Mouse (Mus musculus): ENCODE results near the gene Rab27a. TPM values are rescaled to one million over a fixed set of nuclear protein-coding genes. Genes with fewer than 3 reads are reported as not detected.
"Not testable (repeated sequence)": the region's sequence is repeated elsewhere in the genome, so short reads cannot be mapped to it uniquely, and the experiment has no call there.

The Rab27a gene
- total RNA-seq, 2 experiments from 2014 or later = 4.2 to 4.7 TPM

DNA sequence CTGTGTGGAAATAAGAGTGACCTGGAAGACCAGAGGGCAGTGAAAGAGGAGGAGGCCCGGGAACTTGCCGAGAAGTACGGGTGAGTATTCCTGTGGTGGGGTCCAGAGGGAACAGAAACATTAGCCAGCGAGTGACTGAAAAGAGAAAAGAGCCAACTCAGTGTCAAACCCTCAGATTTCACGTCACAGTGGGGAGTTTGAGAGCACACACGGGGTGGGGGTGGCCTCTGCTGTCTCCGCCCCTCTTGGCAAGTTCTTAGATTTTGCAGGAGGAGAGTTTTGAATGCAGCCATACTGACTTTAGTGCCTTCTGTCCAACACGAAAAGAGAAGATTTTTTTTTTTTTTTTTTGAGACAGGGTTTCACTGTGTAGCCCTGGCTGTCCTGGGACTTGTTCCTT is 42.5 kb downstream of the Rab27a start:
- intact Hi-C loops (cut with DNase I) = no loop called here
- no peak for DNase-seq (ENCODE audit: low spot score)

DNA sequence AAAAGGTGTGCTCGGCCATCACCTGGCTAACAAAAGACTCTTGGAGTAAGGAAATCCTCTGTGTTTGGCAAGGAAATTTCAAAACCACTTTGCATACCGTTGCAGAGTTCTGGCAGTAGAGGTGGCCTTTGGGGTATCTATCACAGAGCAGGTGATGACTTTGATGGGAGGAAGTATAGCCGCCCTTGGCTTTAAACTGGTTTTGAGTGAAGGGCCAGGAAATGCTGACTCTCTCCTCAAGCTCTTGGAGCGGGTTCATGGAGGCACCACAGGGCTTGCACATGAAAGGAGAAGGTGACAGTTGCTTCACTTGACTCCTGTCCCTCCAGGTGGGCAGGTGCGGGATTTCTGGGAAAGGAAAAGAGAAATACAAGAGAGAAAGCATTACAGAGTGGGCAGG is 42.9 kb downstream of the Rab27a start:
- no peak for DNase-seq (ENCODE audit: low spot score)
- intact Hi-C loops (cut with DNase I) = no loop called here

DNA sequence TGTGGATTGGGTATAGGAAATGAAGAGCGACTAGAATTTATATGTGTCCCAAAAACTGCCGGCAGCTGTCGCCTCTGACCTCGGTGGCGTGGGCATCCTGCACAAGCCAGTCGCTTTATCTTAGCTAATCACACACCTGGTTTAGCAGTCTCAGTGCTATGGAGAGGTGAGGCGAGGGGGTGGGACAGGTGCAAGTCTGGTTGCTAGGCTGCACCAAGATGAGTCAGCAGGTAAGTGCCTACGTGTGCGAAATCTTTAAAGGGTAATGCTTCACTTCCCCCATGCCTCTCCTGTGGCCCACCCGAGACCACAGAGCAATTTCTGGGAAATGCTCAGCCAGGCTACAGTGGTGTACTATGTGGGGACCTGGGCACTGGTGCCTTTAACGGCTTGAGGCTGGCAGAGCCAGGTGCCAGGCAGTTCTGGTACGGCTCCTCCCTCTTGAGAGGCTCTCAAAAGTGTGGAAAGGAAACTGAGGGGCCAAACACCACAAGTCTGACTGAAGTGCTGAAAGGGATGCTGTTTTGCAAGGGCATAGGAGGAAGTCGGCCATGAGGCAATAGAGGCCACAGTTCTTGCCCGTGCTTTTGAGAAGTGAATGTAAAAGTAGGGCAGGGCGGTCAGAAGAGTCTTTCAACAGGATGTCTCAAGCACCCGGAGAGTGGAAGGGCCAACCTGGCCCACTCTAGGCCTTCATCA is 44.7 kb downstream of the Rab27a start:
- intact Hi-C loops (cut with DNase I) = no loop called here
- no peak for DNase-seq (ENCODE audit: low spot score)

DNA sequence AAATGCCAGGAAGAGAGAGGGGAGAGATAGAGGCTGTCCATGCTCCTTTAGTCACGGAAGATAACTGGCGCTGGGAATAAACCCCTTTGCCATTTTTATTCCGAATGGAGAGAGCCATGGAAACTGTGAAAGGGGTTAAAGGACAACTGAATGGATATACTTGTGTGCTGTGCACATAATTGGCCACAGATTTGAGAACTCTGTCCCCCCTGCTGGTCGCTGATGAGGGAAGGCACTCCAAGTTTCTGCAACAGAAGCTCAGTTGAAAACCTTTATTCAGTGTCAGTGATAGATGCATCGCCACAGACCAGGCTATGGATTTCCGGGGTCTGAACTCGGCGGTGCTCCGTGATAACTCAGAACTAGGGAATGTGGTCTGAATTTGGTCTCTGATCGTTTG is 45.5 kb downstream of the Rab27a start:
- intact Hi-C loops (cut with DNase I) = loop anchor here (2.0 to 10.0 kb wide), 3 partner anchors 121 to 325 kb away; no protein-coding TSS in a partner anchor
- DNase-seq (ENCODE audit: low spot score) = no peak

DNA sequence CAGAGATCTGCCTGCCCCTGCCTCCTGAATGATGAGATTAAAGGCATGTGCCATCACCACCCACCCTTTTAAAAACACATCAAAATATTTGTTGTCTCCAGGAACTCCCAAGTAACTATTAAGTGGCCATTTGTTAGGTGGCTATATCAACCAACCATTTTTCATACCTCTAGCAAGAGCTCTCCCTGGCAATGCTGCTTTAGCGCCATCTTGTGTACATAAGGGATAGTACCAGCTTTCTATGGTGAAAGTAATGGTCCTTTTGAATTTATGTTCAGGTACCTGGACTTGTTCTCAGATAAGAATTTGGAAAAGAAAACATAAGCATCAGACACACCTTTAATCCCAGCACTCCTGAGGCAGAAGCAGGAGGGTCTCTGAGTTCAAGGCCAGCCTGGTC is 47.1 kb downstream of the Rab27a start:
- intact Hi-C loops (cut with DNase I) = loop anchor here (1.0 to 10.0 kb wide), 4 partner anchors 47 to 327 kb away; partner anchors contain the start of gene Rab27a
- DNase-seq (ENCODE audit: low spot score) = no peak

DNA sequence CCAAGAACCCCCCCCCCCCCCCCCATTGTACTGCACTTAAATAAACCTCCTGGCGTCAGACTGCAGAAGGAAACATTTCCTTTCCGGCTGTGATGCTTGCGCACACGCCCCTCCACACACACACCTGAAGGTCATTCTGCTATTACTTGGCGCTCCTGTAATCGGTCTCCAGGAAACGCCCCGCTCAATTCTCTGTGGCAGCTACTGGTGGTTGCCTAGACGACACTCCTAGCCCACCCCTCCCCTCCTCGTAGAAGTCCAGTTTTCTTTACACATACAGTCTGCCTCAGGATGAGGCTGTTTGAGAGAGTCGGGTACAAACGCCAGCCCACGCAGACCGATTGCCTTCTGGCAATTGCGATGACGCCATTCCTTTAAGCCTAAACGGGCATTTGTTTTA is 49.9 kb downstream of the Rab27a start:
- no peak for DNase-seq (ENCODE audit: low spot score)
- intact Hi-C loops (cut with DNase I) = loop anchor here (10.0 kb wide), 2 partner anchors 210 to 330 kb away; no protein-coding TSS in a partner anchor

DNA sequence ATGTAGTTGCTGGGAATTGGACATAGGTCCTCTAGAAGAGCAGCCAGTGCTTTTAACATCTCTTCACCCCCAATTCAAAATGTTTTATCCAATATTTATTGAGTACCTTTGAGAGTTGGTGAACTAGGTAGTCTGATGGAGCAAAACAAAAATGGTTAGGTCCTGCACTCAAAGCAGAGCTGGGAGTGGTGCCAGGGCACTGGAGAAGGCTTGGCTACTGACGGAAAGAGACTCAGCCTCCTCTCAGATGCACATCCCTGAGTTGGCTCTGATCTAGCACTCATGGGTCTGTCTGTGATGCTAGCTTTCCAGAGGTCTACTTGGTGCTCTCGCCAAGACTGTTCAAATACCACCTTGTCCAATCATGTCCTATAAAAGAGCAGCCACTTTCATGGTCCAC is 53.2 kb downstream of the Rab27a start:
- intact Hi-C loops (cut with DNase I) = loop anchor here (10.0 kb wide), 2 partner anchors 213 to 333 kb away; no protein-coding TSS in a partner anchor
- no peak for DNase-seq (ENCODE audit: low spot score)

DNA sequence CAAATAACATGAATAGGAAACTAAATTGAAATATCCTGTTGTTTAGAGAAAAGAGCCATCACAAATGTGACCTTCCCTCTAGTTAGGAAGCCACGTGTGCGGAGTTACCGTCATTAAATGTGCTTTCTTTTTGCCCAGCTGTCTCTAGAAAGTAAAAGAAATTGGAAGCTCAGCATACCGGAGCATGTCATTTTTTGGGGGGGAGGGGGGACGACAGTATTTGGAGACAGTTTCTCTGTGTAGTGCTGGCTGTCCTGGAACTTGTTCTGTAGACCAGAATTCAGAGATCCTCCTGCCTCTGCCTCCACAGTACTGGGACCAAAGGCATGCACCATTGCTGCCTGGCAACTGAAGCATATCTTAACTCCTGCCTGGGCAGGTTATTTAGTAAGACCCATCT is 56.9 kb downstream of the Rab27a start, which contains the start of gene Khdc3:
Gene Khdc3 (plus strand): TSS at position 301 of the 400 bp plus-strand sequence.
- DNase-seq (ENCODE audit: low spot score) = no peak
- intact Hi-C loops (cut with DNase I) = no loop called here

DNA sequence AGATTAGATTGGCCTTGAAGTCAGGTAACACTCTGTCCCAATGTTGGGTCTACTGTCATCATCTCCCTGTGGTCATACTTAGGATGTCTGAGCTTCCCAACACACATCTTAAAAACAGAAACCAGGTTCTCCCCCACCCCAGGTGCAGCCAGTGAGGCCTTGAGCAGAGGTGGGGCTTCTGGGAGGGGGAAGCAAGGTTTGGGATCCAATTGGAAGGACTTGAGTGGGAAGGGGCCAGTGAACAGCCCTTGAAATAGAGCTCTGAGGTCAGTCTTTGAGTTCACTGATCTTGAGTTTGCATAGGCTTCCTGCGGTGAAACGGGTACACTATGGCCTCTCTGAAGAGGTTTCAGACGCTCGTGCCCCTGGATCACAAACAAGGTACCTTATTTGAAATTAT is 57.5 kb downstream of the Rab27a start, which contains the start of gene Gm20509:
Gene Gm20509 (plus strand): TSS at position 290 of the 400 bp plus-strand sequence.
- intact Hi-C loops (cut with DNase I) = no loop called here
- DNase-seq (ENCODE audit: low spot score) = no peak

DNA sequence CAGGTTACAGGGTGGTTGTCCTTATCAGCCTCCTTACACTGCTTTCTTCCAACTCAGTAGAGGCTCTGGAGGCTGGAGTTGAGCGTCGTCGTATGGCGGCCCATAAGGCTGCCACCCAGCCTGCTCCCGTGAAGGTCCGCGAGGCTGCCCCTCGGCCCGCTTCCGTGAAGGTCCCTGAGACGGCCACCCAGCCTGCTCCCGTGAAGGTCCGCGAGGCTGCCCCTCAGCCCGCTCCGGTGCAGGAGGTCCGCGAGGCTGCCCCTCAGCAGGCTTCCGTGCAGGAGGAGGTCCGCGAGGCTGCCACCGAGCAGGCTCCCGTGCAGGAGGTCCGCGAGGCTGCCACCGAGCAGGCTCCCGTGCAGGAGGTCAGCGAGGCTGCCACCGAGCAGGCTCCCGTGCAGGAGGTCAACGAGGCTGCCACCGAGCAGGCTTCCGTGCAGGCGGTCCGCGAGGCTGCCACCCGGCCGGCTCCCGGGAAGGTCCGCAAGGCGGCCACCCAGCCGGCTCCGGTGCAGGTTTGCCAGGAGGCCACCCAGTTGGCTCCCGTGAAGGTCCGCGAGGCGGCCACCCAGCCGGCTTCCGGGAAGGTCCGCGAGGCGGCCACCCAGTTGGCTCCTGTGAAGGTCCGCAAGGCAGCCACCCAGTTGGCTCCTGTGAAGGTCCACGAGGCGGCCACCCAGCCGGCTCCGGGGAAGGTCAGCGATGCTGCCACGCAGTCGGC is 58.7 kb downstream of the Rab27a start:
- intact Hi-C loops (cut with DNase I) = no loop called here
- peak; percentile 19 for DNase-seq (ENCODE audit: low spot score)

DNA sequence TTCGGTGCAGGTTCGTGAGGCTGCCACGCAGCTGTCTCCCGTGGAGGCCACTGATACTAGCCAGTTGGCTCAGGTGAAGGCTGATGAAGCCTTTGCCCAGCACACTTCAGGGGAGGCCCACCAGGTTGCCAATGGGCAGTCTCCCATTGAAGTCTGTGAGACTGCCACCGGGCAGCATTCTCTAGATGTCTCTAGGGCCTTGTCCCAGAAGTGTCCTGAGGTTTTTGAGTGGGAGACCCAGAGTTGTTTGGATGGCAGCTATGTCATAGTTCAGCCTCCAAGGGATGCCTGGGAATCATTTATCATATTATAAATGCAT is 59.2 kb downstream of the Rab27a start:
- intact Hi-C loops (cut with DNase I) = no loop called here
- no peak for DNase-seq (ENCODE audit: low spot score)

DNA sequence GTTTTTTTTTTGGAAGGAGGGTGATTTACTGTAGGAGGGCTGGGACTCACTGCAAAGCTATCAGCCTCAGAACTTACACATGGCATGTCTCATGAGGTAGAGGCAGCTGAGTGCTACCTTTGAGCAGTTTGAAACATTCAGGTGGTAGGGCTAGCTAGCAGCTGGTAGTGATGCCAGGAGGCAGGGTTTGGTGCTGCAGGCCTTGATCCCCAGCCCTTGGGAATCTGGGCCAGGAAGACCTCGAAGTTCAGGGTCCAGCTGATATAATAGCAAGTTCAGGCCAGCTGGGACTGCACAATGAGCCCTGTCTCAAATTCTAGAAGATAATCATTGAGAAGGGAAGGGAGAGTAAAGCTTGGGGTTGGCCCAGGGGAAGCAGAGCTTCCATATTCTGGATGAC is 60.5 kb downstream of the Rab27a start:
- no peak for DNase-seq (ENCODE audit: low spot score)
- intact Hi-C loops (cut with DNase I) = no loop called here

DNA sequence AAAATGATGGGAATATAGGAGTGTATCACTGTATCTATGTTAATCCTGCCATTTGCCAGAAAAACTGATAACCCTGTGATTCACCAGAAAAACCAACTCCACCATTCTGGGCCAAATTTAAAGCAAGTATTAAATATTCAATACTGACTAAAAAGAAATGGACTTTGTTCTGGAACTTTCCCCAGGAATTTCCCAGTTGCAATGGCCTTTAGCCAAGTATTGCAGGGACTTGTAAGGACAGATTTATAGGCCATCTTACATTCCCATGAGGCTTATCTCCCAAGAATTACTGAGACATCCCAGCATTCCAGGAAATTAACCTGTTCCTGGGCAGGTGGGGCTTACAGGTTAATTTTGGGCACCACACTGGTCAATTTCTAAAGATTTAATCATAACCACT is 61.1 kb downstream of the Rab27a start:
- intact Hi-C loops (cut with DNase I) = no loop called here
- DNase-seq (ENCODE audit: low spot score) = no peak

DNA sequence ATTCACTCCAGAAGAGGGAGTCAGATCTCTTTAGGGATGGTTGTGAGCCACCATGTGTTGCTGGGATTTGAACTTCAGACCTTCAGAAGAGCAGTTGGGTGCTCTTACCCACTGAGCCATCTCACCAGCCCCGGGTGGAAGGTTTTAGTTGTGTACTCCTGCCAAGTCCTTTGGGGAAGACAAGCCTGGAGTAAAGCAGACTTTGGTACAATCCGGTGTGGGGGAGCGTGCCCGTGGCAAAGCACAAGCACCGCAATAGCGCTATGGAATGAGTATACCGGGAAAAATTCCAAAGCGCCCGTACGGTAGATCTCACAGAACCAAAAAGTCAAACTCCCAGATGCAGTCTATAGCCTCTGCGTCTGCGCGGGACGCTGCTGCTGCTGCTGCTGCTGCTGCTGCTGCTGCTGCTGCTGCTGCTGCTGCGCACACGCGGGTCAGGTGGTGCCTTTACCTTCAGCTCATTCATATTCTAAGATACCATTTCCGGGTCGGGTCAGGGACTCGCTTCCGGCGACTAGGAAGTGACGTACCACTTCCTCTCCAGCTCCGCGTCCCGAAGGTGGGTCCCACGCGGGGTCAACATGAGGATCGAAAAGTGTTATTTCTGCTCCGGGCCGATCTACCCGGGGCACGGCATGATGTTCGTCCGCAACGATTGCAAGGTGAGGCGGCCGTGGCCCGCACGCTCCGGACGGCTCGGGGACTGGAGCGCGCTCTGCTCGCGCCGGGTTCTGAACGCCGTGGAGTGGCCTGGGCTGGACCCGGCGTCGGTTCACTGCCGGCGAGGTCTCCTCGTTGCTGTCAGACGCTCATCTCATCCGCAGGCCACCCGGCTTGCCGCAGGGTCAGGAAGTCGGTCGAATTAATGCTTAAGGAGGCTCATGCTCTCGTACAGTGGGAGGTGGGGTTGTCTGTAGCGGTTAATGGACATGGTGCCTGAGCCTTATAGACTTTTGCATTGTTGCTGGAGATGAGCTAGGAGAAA is 68.6 kb downstream of the Rab27a start, which contains the start of gene Rsl24d1:
Gene Rsl24d1 (plus strand): TSS at position 508 of the 988 bp plus-strand sequence.
- peak; percentile 60 for DNase-seq (ENCODE audit: low spot score)
- intact Hi-C loops (cut with DNase I) = no loop called here

DNA sequence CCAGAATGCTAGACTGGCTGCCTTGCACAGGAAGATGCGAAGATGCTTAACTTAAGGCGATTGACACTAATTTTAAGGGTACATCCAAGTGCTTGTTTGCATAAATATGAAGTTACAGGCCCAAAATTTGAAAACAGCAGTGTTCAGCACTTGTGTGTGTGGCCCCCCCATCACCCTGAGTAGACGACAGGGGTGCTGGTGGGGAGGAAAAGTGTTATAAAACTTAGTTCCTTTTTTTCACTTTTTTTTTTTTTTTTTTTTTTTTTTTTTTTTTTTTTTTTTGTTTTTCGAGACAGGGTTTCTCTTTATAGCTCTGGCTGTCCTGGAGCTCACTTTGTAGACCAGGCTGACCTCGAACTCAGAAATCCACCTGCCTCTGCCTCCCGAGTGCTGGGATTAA is 72.0 kb downstream of the Rab27a start:
- DNase-seq (ENCODE audit: low spot score); intact Hi-C loops (cut with DNase I): not testable (repeated sequence)

DNA sequence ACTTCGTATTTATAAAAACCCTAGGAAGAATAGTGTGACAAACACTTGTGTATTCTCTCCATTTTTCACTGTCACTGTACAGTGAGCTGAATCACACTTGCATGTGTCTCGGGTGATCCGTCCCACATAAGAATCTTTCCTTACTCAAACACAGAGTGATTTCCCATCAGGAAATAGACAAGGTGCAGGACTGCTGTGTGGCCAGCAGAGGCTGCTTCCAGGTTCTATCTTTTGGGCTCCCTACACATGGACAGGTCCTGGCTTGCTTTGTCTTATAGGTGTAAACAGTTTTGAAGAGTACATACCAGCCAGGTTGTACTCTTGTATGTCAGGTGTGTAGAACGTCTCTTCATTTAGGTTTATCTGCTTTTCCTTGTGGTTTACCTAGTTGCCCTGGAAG is 73.4 kb downstream of the Rab27a start:
- no peak for DNase-seq (ENCODE audit: low spot score)
- intact Hi-C loops (cut with DNase I) = no loop called here

DNA sequence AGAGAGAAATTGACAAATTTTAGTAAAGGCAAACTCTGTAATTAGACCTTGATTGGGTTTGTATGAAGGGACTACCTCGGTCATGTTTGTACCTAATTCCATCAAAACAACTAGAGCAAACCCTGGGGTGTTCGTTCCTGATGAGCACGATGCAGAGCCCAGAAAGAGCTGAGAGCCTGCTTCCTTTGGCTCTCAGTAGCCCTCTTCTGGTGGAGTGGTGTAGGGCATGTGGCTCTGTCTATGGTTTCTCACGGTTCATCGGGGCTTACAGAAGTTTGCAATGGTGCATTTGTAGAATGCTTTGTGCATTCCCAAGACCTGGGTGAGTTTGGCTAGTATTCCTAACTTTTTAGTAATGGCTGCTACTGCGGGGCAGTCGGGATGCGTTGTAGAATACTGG is 77.1 kb downstream of the Rab27a start:
- intact Hi-C loops (cut with DNase I) = no loop called here
- DNase-seq (ENCODE audit: low spot score) = no peak

DNA sequence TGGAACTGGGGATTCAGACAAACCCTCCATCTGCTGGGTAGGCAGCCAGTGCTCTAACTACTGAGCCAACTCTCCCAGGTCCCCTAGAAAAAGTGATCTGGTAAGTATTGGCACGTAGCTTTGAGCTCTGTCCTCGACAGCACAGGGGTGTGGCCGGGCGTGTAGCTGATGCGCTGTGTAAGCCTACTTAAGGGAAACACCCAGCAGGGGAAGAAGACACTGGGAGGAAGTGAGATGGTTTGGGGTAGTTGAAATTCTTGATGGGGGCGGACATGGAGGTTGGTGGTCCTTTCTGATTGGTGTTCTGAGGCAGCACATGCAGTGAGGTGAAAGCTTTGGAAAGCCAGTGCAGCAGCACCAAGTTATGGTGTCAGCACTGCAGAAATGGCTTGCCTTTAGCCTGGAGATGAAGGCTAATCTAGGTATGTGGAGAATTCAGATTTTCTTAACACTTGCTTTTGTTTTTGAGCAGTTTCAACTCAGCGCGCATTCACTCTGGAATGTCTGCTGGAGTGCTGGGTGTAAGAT is 80.5 kb downstream of the Rab27a start:
- intact Hi-C loops (cut with DNase I) = no loop called here
- DNase-seq (ENCODE audit: low spot score) = no peak

DNA sequence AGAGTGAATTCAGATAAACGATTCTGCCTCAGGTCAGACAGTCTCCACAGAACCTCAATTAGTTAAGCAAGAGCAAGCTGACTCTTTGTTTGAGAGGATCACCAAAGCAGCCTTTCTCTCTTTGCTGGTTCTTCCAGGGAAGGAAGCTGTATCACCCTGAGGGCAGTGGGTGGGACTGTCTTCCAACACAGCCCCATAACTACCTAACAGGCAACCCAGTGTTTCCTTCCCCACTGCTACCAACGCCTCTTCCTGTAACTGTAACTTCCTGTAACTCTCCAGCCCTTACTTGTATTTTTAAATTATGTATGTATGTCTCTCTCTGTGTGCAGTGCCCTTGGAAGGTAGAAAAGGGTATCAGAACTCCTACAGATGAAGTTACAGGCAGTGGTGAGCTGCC is 82.8 kb downstream of the Rab27a start:
- DNase-seq (ENCODE audit: low spot score) = no peak
- intact Hi-C loops (cut with DNase I) = no loop called here

DNA sequence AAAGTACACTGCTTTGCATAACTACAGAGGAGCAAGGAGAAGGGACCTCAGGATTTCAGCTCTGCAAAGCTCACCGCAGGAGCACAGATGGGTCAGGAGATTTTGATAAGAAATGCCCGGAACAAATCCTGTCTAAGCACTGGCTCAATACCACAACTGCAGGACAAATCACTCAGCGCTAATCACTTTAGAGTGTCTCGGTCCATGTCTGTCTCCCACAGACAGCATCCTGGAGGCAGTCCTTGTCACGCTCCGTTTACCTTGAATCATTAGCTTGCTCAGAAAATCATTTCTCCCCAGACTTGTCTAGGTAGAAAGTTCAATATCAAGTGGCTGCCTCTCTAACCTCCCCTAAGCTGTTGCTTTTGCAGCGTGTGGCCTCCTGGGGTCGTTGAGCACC is 85.2 kb downstream of the Rab27a start:
- DNase-seq (ENCODE audit: low spot score) = no peak
- intact Hi-C loops (cut with DNase I) = no loop called here

Data from heart, postnatal 25 days (tissue).